23 mouse cellular contexts compared by ENCODE assay signal in genomic region chr11:75072932-75073625, GRCm38 (mm10).
A peak's percentile ranks its signal among the peaks of the same experiment; 100 is the strongest.
DNase-seq lines count a peak whose midpoint lies in the region; ATAC-seq and TF ChIP-seq lines count a peak whose summit lies in the region.
"Had no signal": no experiment of that assay in that cellular context is flagged by ENCODE, and none has a peak within 500 bp of the region (broad histone marks: within the 10 kb centered on the region; RNA-seq: fewer than 3 reads in every experiment).

No protein-coding gene starts in this region.

- WGBS in embryonic facial prominence, embryonic 15.5 days, result 21% methylated on average over 2 of the region's 2 CpGs
- 20% methylated on average over 2 of the region's 2 CpGs for WGBS in limb, embryonic 15.5 days

- H3K36me3 ChIP-seq in embryonic facial prominence, embryonic 15.5 days, result no peaks in the 10 kb centered on the region
- no peaks in the 10 kb centered on the region for H3K36me3 ChIP-seq in limb, embryonic 15.5 days
- H3K36me3 ChIP-seq: hindbrain, embryonic 12.5 days; intestine, embryonic 15.5 days; liver, embryonic 12.5 days; neural tube, embryonic 13.5 days; stomach, embryonic 15.5 days had no signal

- no peaks in the 10 kb centered on the region for H3K9me3 ChIP-seq in embryonic facial prominence, embryonic 15.5 days (replicated peaks)
- no peaks in the 10 kb centered on the region for H3K9me3 ChIP-seq in limb, embryonic 15.5 days
- H3K9me3 ChIP-seq: hindbrain, embryonic 12.5 days; intestine, embryonic 15.5 days; liver, embryonic 12.5 days; midbrain, embryonic 10.5 days; neural tube, embryonic 13.5 days; stomach, embryonic 15.5 days had no signal

- no peak overlapping the region for H3K4me2 ChIP-seq in embryonic facial prominence, embryonic 15.5 days (replicated peaks)
- no peak overlapping the region for H3K4me2 ChIP-seq in limb, embryonic 15.5 days
- H3K4me2 ChIP-seq: hindbrain, embryonic 12.5 days; intestine, embryonic 15.5 days; liver, embryonic 12.5 days; neural tube, embryonic 13.5 days; stomach, embryonic 15.5 days had no signal

- intact Hi-C loops in heart, postnatal 10 days (cut with DNase I), result no loop called here

- H3K9ac ChIP-seq in embryonic facial prominence, embryonic 15.5 days, result no peak overlapping the region
- H3K9ac ChIP-seq in limb, embryonic 15.5 days, result no peak overlapping the region
- H3K9ac ChIP-seq: hindbrain, embryonic 12.5 days; intestine, embryonic 15.5 days; liver, embryonic 12.5 days; neural tube, embryonic 13.5 days; stomach, embryonic 15.5 days had no signal

- no peak overlapping the region for H3K27ac ChIP-seq in layer of hippocampus, adult 2 months
- peak overlapping the region; percentile 90 for H3K27ac ChIP-seq in embryonic facial prominence, embryonic 15.5 days (replicated peaks)
- H3K27ac ChIP-seq in limb, embryonic 15.5 days, result peak overlapping the region; percentile 81
- H3K27ac ChIP-seq: hindbrain, embryonic 12.5 days; intestine, embryonic 15.5 days; liver, embryonic 12.5 days; midbrain, embryonic 10.5 days; neural tube, embryonic 13.5 days had no signal

- no peak overlapping the region for H3K4me3 ChIP-seq in layer of hippocampus, adult 2 months
- H3K4me3 ChIP-seq in embryonic facial prominence, embryonic 15.5 days (replicated peaks), result no peak overlapping the region
- no peak overlapping the region for H3K4me3 ChIP-seq in limb, embryonic 15.5 days
- H3K4me3 ChIP-seq: hindbrain, embryonic 12.5 days; intestine, embryonic 15.5 days; liver, embryonic 12.5 days; midbrain, embryonic 10.5 days; neural tube, embryonic 13.5 days; stomach, embryonic 15.5 days had no signal

- H3K4me1 ChIP-seq in embryonic facial prominence, embryonic 15.5 days, result peaks cover 36% of the 10 kb centered on the region
- peaks cover 20% of the 10 kb centered on the region for H3K4me1 ChIP-seq in limb, embryonic 15.5 days
- H3K4me1 ChIP-seq: midbrain, embryonic 10.5 days had no signal

- DNase-seq in heart, adult 11 months, result peak; percentile 91
- DNase-seq in heart, postnatal 10 days, result no peak
- no peak for DNase-seq in layer of hippocampus, adult 2 months (ENCODE audit: low spot score in 2 of 2)
- no peak for DNase-seq in layer of hippocampus, adult 8-10 months (ENCODE audit: low spot score in 2 of 2)
- DNase-seq in left cerebral cortex, adult 18-20 months (ENCODE audit: low spot score in 2 of 2), result no peak
- DNase-seq: adrenal gland, adult 8-10 months; cerebellum, adult 11 months; cerebellum, postnatal 25 days; gastrocnemius, postnatal 10 days; kidney, postnatal 14 days; layer of hippocampus, adult 9-11 months; lung, postnatal 14 days; spleen, adult 18-20 months; thymus, postnatal 14 days had no signal

- H3K27me3 ChIP-seq in embryonic facial prominence, embryonic 15.5 days, result no peaks in the 10 kb centered on the region
- H3K27me3 ChIP-seq in limb, embryonic 15.5 days, result no peaks in the 10 kb centered on the region
- H3K27me3 ChIP-seq: CH12.LX; hindbrain, embryonic 12.5 days; intestine, embryonic 15.5 days; liver, embryonic 12.5 days; neural tube, embryonic 13.5 days; stomach, embryonic 15.5 days had no signal

- TF ChIP-seq CTCF in layer of hippocampus, adult 2 months (conservative IDR thresholded peaks at IDR 0.05), result 0 out of 2 replicates have a peak, but pooled peaks have one; percentile 13

- no peak for ATAC-seq in embryonic facial prominence, embryonic 15.5 days (ENCODE audit: insufficient number of reproducible peaks, low FRiP score, low TSS enrichment, low read depth)
- no peak for ATAC-seq in limb, embryonic 15.5 days (ENCODE audit: insufficient number of reproducible peaks, low FRiP score, low TSS enrichment, low read depth)
- ATAC-seq: intestine, embryonic 15.5 days; liver, embryonic 12.5 days had no signal
